In genomic region chr15:49896045-49896444, GRCm38 (mm10) we compare ENCODE assay signal across 22 mouse cellular contexts.
DNase-seq lines count a peak whose midpoint lies in the region; ATAC-seq and TF ChIP-seq lines count a peak whose summit lies in the region.
"Had no signal": no experiment of that assay in that cellular context is flagged by ENCODE, and none has a peak within 500 bp of the region (broad histone marks: within the 10 kb centered on the region; RNA-seq: fewer than 3 reads in every experiment).

No protein-coding gene starts in this region.

- no peaks in the 10 kb centered on the region for H3K9me3 ChIP-seq in forebrain, postnatal 0 days (ENCODE audit: low read length)
- H3K9me3 ChIP-seq in forebrain, embryonic 11.5 days (ENCODE audit: control insufficient read depth, low read length), result no peaks in the 10 kb centered on the region
- H3K9me3 ChIP-seq: embryonic facial prominence, embryonic 15.5 days; forebrain, embryonic 10.5 days; heart, embryonic 13.5 days had no signal

- no peak overlapping the region for H3K4me2 ChIP-seq in forebrain, postnatal 0 days (ENCODE audit: low read depth)
- H3K4me2 ChIP-seq in forebrain, embryonic 11.5 days (ENCODE audit: low read depth, low read length, severe bottlenecking), result no peak overlapping the region
- H3K4me2 ChIP-seq: embryonic facial prominence, embryonic 15.5 days; heart, embryonic 13.5 days had no signal

- H3K4me1 ChIP-seq in forebrain, postnatal 0 days (ENCODE audit: insufficient read depth), result no peaks in the 10 kb centered on the region
- no peaks in the 10 kb centered on the region for H3K4me1 ChIP-seq in forebrain, embryonic 11.5 days (replicated peaks; ENCODE audit: control insufficient read depth, insufficient read depth, low read length)
- H3K4me1 ChIP-seq: embryonic facial prominence, embryonic 15.5 days; forebrain, embryonic 10.5 days; heart, embryonic 13.5 days had no signal

- no peak for TF ChIP-seq POLR2A in brain, embryonic 14.5 days (IDR thresholded peaks at IDR 0.05; ENCODE audit: borderline replicate concordance, extremely low read depth, insufficient read depth, insufficient read length, poor library complexity, severe bottlenecking)

- no peaks in the 10 kb centered on the region for H3K27me3 ChIP-seq in forebrain, postnatal 0 days (ENCODE audit: insufficient read depth, low read length)
- no peaks in the 10 kb centered on the region for H3K27me3 ChIP-seq in forebrain, embryonic 11.5 days (ENCODE audit: control insufficient read depth, insufficient read depth, low read length)
- H3K27me3 ChIP-seq: CH12.LX; embryonic facial prominence, embryonic 15.5 days; heart, embryonic 13.5 days; Patski had no signal

- whole genome bisulfite sequencing in forebrain, postnatal 0 days, result 56% methylated on average over 4 of the region's 4 CpGs
- 79% methylated on average over 4 of the region's 4 CpGs for WGBS in forebrain, embryonic 11.5 days

- peak; percentile 10 for DNase-seq in forebrain, postnatal 0 days
- DNase-seq in forebrain, embryonic 11.5 days (ENCODE audit: low spot score), result no peak
- no peak for DNase-seq in left cerebral cortex, adult 2 months (ENCODE audit: extremely low spot score in 1 of 2, low spot score in 2 of 2)
- DNase-seq in left cerebral cortex, adult 11 months (ENCODE audit: low spot score), result no peak
- peak; percentile 17 for DNase-seq in brain, embryonic 14.5 days (ENCODE audit: low read depth)
- DNase-seq in gastrocnemius, postnatal 36 days, result no peak
- DNase-seq: adrenal gland, postnatal 14 days; cerebellum, adult 8-10 months; cerebellum, postnatal 14 days; embryo, embryonic 11 days; gastrocnemius, adult 2 months; gastrocnemius, postnatal 25 days; heart, adult 11 months; heart, postnatal 36 days had no signal

- H3K27ac ChIP-seq in forebrain, postnatal 0 days (ENCODE audit: low read depth, low read length), result no peak overlapping the region
- H3K27ac ChIP-seq in forebrain, embryonic 11.5 days (ENCODE audit: low read depth, low read length), result no peak overlapping the region
- H3K27ac ChIP-seq in left cerebral cortex, adult 2 months, result no peak overlapping the region
- H3K27ac ChIP-seq: embryonic facial prominence, embryonic 15.5 days; forebrain, embryonic 10.5 days; gastrocnemius, adult 2 months; heart, embryonic 13.5 days had no signal

- no peak overlapping the region for H3K9ac ChIP-seq in forebrain, postnatal 0 days
- H3K9ac ChIP-seq in forebrain, embryonic 11.5 days (ENCODE audit: low read length), result no peak overlapping the region
- H3K9ac ChIP-seq: embryonic facial prominence, embryonic 15.5 days; heart, embryonic 13.5 days had no signal

- H3K36me3 ChIP-seq in forebrain, postnatal 0 days (ENCODE audit: insufficient read depth), result no peaks in the 10 kb centered on the region
- no peaks in the 10 kb centered on the region for H3K36me3 ChIP-seq in forebrain, embryonic 11.5 days (ENCODE audit: control insufficient read depth, insufficient read depth, low read length)
- H3K36me3 ChIP-seq: embryonic facial prominence, embryonic 15.5 days; forebrain, embryonic 10.5 days; heart, embryonic 13.5 days had no signal

- intact Hi-C loops in left cerebral cortex, adult 2 months (cut with DNase I), result no loop called here
- intact Hi-C loops in gastrocnemius, postnatal 36 days (cut with DNase I), result no loop called here

- ATAC-seq in forebrain, postnatal 0 days, result peak; percentile 56; the same call in 1 of the 2 replicates
- ATAC-seq in forebrain, embryonic 11.5 days (replicated peaks; ENCODE audit: low FRiP score), result no peak
- ATAC-seq: activated CD4-positive, CD25-positive, alpha-beta regulatory T cell, adult 4 months; hindbrain, embryonic 16.5 days; Patski had no signal

- TF ChIP-seq CTCF in forebrain, postnatal 0 days (IDR thresholded peaks at IDR 0.05; ENCODE audit: low read depth), result peak; percentile 28; the same call in 1 of the 2 replicates
- peak; percentile 39 for TF ChIP-seq CTCF in left cerebral cortex, adult 2 months (IDR thresholded peaks at IDR 0.05)
- TF ChIP-seq CTCF in brain, embryonic 14.5 days (IDR thresholded peaks at IDR 0.05; ENCODE audit: borderline replicate concordance, extremely low read depth, insufficient read depth, insufficient read length), result no peak

- H3K4me3 ChIP-seq in forebrain, postnatal 0 days (ENCODE audit: low read depth, low read length), result no peak overlapping the region
- H3K4me3 ChIP-seq in forebrain, embryonic 11.5 days (ENCODE audit: low read depth, low read length), result no peak overlapping the region
- no peak overlapping the region for H3K4me3 ChIP-seq in left cerebral cortex, adult 2 months
- H3K4me3 ChIP-seq: embryonic facial prominence, embryonic 15.5 days; erythroblast, embryonic 14.5 days; forebrain, embryonic 10.5 days; gastrocnemius, adult 2 months; heart, embryonic 13.5 days had no signal

Comparison
In these comparisons a context has a peak if more than half of its experiments do, and no peak if none do; other contexts are left out.
1. DNase-seq: peak in forebrain, postnatal 0 days (single experiment) and brain, embryonic 14.5 days (single experiment); none in forebrain, embryonic 11.5 days (single experiment), left cerebral cortex, adult 2 months (0 of 2), left cerebral cortex, adult 11 months (single experiment) and gastrocnemius, postnatal 36 days (0 of 2).